Mouse (Mus musculus): Measurements from ENCODE around the gene Med1. TPM values are rescaled to one million over a fixed set of nuclear protein-coding genes. Genes with fewer than 3 reads are reported as not detected.
"Not testable (repeated sequence)": the region's sequence is repeated elsewhere in the genome, so short reads cannot be mapped to it uniquely, and the experiment has no call there.

Med1 gene
- 10 to 100 TPM; 51.1 to 52.4 TPM for total RNA-seq (2021)
- long read RNA-seq, experiment 1, partial matches to known transcripts: 0 of 7 reads
- long read RNA-seq, experiment 1, other reads (novel, unspliced or antisense): 6 of 7 reads
- long read RNA-seq, experiment 2, partial matches to known transcripts: 0 of 6 reads
- long read RNA-seq, experiment 2, other reads (novel, unspliced or antisense): 5 of 6 reads

DNA sequence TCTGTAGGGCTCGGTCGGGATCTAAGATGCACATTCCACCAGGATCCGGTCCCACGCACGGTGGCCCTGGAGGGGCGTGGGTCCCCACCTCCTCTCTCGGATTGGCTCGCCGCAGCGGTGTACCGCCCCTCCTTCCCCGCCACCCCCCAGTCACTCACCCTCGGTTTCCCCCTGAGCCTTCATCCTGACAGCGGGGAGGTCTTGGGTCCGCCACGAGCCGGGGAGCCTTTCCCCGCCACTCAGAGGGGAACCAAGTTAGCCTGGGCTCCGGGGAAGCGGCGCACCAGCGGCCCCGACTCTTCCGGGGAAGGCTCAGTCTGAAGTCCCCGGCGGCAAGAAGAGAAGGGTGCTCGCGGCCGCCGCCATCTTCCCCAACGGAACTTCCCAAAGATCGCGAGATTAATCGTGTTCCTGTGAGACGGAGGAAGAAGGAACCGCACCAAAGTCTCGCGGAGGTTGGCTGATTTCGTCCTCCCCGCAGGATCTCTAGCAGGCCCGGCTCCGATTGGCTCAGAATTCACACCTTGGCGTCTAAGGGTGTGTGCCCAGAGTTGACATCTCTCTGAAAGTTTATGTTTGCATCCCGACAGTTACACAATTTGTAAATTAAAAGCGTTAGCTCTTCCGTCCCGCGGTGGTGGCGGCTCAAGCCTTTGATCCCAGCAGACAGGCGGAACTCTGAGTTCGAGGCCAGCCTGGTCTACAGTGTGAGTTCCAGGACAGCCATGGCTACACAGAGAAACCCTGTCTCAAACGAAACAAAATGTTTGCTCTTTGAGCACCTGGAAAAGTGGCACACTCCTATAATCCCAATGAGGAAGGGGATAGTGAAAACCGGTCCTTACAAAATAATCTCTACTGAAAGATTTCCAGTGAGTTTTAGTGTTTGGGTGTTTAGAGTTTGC is at the start of gene Med1:
Gene Med1 (minus strand): TSS at position 393 of the 905 bp plus-strand sequence.
- DNase-seq (ENCODE audit: low spot score in 2 of 2): peak; percentile 89 to 91

DNA sequence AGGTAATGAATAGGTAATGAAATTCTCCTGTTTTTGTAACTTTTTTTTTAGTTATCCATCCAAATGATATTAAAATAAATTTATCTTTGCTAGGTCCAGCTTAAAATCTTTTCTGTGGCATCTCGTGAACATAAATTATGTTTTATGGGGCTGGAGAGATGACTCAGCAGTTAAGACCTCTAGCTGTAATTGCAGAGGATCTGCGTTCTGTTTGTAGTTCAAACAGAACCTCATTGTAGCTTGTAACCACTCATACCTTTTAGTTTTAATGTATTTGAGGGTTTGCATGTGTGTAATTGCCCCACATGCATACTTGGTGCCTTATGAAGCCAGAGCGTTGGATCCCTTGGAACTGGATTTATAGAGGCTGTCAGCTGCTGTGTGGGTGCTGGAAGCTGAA is 45.9 kb upstream of the Med1 start:
- DNase-seq (ENCODE audit: low spot score in 2 of 2): no peak

DNA sequence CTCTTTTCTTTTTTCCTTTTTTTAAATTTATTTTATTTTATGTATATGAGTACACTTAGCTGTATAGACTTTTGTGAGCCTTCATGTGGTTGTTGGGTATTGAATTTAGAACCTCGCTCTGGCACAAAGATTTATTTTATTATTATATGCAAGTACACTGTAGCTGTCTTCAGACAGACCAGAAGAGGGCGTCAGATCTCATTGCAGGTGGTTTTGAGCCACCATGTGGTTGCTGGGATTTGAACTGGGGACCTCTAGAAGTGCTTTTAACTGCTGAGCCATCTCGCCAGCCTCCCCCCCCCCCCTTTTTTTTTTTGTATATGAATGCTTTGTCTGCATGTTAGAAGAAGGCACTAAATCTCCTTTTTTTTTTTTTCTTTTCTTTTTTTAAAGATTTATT is 45.3 kb upstream of the Med1 start:
- DNase-seq (ENCODE audit: low spot score in 2 of 2): no peak

DNA sequence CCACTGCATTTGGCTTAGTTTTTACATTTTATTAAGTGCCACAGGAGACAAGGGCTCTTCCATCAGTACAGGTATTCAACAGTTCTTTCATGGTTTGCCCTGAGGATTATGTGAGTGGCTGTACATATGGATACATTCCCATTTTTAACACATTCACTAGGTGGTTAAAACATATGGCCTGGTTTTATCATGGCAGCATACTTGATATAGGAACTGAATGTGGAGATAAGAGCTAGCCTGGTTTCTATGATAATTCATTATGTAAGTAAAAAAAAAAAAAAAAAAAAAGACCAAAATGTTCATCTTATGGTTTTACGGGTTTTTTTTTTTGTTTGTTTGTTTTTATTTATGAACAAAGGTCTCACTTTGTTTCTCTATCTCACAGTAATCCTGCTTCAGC is 33.3 kb upstream of the Med1 start:
- DNase-seq (ENCODE audit: low spot score in 2 of 2): no peak

DNA sequence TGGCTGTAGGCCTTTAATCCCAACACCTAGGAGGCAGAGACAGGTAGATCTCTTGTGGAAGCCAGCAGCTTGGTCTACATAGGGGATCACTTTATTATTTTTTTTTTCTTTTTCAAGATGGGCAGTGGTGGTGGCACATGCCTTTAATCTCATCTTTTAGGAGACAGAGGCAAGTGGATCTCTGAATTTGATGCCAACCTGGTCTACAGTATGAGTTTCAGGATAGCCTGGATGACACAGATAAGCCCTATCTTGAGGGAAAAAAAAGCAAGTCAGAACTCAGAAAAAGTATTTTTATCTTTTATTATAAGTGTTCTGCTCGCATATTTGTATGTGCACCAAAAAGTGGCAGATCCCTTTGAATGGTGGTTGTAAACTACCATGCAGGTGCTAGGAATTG is 20.2 kb upstream of the Med1 start:
- no peak for DNase-seq (ENCODE audit: low spot score in 2 of 2)

DNA sequence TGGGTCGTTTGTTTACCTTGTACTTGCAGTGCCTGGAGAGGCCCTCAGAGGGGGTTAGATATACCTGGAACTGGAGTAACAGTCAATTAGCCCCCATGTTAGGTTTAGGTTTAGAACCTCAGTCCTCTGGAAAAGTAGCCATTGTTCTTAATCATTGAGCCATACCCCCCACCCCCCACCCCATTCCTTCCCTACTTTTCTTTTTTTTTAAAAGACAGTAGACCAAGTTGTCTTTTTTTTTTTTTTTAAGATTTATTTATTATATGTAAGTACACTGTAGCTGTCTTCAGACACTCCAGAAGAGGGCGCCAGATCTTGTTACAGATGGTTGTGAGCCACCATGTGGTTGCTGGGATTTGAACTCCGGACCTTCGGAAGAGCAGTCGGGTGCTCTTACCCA is 16.6 kb upstream of the Med1 start:
- not testable (repeated sequence) for DNase-seq (ENCODE audit: low spot score in 2 of 2)

DNA sequence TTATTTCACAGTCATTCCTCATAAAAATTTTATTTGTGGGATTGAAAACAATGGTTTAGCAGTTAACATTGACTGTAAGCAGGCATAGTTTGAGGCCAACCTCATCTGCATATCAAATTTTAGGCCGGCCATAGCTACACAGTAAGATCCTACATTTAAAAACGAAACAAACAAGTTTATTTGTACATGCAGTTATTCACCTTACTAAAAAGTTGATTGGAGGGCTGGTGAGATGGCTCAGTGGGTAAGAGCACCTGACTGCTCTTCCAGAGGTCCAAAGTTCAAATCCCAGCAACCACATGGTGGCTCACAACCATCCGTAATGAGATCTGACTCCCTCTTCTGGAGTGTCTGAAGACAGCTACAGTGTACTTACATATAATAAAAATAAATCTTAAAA is 13.2 kb upstream of the Med1 start:
- DNase-seq (ENCODE audit: low spot score in 2 of 2): not testable (repeated sequence)

DNA sequence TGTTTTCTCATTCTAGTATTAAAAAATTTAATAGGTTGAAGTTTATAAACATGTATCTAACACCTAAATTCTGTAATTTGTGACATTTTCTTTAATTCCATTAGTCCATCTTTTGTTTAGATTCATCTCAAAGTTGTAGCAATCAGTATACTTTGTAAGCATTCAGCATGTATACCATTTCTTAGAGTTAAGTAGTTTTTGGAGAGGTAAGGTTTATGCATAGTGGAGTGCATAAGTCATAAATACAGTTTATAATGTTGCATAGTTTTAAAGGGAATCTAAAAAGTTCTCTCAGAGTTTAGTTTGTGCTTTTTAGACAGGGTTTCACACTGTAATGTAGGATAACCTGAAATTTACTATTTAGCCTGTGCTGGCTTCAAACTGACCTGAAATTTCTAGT is 12.4 kb upstream of the Med1 start:
- DNase-seq (ENCODE audit: low spot score in 2 of 2): no peak

DNA sequence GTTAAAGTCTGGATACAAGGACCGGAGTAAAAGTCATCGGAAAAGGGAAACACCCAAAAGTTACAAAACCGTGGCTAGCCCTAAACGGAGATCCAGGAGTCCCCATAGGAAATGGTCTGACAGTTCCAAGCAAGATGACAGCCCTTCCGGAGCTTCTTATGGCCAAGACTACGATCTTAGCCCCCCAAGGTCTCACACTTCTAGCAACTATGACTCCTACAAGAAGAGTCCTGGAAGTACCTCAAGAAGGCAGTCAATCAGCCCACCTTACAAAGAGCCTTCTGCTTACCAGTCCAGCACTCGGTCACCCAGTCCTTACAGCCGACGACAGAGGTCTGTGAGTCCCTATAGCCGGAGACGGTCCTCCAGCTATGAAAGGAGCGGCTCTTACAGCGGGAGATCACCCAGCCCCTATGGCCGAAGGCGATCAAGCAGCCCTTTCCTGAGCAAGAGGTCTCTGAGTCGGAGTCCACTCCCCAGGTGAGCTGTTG is 10.9 kb upstream of the Med1 start:
- DNase-seq (ENCODE audit: low spot score in 2 of 2): no peak

DNA sequence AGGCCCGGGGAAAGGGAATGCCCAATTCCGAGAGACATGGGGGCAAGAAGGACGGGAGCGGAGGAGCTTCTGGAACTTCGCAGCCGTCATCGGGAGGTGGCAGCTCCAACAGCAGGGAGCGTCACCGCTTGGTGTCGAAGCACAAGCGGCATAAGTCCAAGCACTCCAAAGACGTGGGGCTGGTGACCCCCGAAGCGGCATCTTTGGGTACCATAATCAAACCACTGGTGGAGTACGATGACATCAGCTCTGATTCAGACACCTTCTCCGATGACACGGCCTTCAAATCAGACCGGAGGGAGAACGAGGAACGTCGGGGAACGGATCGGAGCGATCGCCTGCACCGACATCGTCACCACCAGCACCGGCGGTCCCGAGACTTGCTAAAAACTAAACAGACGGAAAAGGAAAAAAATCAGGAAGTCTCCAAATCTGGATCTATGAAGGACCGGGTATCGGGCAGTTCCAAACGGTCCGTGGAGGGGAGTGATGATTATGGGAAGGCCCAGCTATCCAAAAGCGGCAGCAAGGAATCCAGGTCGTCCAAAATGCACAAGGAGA is 10.3 kb upstream of the Med1 start:
- peak; percentile 28 to 54 for DNase-seq (ENCODE audit: low spot score in 2 of 2)

DNA sequence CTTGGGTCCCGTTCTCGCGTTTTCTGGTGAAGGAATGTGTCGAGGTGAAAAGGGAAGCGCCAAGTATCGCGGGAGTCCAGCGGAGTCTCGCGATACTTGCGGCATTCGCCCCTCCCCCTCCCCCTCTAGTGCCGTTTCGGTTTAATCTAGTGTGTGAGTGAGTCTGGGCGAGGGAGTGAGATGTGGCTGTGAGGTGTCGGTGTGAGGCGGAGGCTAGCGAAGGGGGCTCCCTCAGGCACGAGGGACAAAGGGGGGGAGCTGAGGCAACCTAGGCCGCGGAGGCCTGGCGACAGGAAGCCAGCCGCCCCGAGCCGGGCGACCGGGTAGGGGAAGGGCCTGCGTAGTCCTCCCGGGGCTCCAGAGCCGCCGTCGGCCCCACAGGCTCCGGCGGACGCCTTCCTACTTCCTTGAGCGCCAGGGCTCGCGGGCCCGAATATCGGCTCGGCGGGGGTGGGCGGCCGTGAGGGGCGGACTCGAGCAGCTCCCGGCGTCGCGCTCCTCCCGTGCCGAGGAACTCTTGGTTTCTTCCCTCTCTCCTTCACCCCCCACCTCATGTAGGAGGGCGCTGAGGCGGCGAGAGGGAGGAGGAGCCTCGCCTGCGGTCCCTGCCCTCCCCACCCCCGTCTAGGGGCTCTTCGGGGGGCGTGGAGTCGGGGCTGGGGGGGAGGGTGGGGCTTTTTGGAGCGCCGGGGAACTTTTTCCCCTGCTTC is 9.7 kb upstream of the Med1 start, which contains the start of gene Cdk12:
Gene Cdk12 (plus strand): TSS at position 419 of the 710 bp plus-strand sequence.
- DNase-seq (ENCODE audit: low spot score in 2 of 2): peak; percentile 90 to 95

DNA sequence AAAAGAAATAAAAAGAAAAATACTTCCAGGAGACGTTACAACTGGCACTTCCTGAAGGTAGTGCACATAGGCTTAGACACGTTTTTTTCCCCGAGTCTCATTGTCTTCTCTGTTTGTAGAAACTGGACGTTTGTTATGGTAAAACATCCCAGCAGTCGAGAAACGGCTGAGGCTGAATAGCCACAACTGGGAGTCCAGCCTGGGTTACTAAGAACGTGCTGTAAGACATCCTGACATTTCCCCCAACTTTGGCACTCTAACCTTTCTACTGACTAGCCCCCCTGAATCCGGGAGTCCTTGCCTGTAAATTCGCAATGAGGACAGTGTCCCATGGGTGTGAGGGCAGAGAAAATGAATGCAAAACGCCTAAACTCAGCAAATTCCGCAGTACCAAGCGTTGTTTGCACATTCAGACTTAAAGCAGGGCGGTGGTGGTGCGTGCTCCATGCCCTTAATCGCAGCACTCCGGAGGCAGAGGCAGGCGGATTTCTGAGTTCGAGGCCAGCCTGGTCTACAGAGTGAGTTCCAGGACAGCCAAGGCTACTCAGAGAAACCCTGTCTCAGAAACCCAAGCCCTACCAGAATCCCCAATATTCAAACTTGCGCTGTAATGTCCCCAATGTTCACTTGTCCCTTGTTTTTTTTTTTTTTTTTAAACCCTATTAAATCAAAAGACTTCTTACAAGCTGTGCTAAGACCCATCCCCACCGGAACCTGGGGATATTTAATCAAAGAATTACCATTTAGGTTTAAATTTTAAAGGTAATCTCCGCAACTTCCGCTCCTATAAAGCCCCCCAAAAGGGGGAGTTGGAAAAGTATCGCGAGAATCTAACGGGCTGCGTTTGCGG is 8.9 kb upstream of the Med1 start:
- peak in 1 of 2 experiments; percentile 6 for DNase-seq (ENCODE audit: low spot score in 2 of 2)

DNA sequence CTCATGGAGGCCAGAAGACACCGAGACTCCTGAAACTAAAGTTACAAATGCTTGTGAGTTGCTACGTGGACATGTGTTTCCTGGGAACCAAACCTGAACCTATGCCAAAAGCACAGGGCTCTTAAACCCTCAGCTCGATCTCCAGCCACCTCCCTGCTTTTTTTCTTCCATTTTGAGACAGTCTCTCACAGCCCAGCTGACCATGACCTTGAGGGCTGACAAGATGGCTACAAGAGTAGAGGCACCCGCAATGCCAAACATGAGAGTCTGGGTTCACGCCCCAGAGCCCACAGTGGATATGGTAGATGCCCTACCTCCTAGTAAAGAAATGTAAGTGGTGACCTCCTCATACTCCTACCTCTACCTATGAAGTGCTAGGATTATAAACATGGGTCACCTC is 2.3 kb downstream of the Med1 start:
- no peak for DNase-seq (ENCODE audit: low spot score in 2 of 2)

DNA sequence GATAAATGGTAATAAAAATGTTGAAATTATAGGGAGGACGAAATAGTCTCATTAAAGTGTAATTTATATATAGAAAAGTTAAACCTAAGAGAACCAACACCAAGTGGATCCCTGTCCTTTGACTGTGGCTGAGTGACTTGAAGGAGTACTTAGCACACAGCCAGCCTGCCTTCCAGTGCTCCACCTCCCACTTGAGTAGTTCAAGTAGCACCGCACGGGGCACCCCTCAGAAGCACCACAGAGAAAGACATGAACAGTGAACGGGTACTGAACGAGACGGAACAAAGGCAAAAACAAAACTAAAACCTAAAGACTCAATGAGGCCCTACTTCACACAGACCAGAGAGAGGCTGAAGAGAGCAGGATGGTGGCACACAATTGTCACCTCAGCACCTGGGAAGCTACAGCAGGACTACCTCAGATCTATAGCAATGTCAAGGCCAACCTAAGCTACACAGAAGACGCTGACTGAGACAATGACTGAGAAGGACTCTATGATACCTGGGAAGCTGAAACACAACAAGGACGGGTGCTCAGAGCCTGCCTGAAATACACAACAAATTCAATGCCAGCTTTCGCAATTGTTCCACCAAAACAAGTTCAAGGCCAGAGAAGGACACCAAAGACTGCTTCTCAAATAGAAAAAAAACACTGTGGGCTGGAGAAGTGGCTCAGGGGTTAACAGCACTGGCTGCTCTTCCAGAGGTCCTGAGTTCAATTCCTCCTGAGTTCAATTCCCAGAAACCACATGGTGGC is 5.3 kb downstream of the Med1 start:
- DNase-seq (ENCODE audit: low spot score in 2 of 2): no peak

DNA sequence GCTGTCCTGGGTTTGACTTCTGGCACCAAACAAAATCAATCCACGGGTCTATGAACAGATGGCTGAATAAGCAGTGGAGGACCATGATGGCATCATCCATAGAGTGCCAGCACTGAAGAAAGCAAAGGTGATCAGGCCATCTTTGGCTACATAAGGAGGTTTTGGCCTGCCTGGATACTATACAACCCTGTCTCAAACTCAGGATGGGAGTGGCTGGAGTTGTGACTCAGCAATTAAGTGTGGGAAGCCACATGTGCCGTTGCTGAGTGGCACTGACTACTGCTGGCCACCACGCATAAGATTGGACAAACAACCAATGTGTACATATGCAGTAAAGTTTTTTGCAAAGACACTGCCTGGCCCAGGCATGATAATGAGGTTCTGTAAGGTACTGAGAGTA is 10.9 kb downstream of the Med1 start:
- DNase-seq (ENCODE audit: low spot score in 2 of 2): not testable (repeated sequence)

DNA sequence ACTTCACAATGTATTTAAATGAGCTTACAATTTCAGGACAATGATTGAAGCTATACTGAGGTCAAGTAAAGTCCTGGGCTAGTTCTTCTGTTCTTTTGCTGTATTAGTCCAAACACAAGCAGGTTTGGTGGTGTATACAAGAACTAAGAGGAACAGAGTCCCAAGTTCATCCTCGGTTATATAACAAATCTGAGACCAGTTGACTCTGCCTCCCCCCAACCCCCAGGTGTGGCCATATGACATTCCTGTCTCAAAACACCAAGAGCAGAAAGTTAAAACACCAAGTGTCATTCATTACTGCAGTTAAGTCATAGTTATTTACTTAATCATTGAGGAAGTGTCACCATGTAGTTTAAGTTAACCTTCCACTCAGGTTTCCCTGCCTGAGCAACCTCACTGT is 24.7 kb downstream of the Med1 start:
- DNase-seq (ENCODE audit: low spot score in 2 of 2): no peak

DNA sequence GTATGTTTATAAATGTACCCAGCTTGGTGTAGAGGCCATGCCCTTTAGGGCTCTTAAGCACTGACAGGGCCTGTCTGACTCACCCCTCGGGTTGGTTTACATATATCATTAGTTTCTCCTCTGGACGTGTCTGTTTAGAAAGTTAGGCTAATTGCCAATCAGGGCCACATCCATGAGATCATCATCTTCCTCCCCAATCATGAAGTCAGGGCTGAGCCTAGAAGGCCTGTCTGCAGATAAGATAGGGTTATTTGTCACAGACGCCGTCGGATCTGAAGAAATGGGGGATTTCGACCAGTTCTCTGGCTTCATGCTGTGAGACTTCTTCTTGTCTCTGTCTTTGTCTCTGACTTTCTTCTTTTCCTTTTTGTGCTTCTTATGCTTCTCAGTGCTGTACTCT is 38.0 kb downstream of the Med1 start:
- DNase-seq (ENCODE audit: low spot score in 2 of 2): no peak

DNA sequence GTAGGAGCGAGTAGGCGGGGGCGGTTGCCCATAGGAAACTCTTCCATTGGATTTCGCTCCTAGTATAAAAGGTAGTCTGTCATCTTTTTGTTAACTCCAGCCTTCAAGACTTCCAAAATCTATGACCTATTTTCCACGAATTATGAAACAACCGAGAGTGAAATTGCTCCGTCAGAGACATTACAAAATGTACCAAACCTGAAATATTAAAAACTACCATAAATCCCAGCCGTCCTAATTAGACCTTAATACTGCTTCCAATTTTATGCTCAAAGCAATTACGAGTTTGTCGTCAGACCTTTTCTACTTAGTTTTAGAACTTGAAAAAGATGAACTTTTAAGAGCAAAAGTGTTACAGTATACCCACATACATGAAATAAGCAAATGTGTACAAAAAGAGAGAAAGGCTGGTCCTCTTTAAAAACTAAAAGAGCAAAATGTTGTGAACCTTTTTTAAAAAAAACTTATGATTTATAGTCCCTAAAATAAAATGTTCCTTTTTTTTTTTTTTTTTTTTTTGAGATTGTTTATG is 42.4 kb downstream of the Med1 start:
- DNase-seq (ENCODE audit: low spot score in 2 of 2): no peak

DNA sequence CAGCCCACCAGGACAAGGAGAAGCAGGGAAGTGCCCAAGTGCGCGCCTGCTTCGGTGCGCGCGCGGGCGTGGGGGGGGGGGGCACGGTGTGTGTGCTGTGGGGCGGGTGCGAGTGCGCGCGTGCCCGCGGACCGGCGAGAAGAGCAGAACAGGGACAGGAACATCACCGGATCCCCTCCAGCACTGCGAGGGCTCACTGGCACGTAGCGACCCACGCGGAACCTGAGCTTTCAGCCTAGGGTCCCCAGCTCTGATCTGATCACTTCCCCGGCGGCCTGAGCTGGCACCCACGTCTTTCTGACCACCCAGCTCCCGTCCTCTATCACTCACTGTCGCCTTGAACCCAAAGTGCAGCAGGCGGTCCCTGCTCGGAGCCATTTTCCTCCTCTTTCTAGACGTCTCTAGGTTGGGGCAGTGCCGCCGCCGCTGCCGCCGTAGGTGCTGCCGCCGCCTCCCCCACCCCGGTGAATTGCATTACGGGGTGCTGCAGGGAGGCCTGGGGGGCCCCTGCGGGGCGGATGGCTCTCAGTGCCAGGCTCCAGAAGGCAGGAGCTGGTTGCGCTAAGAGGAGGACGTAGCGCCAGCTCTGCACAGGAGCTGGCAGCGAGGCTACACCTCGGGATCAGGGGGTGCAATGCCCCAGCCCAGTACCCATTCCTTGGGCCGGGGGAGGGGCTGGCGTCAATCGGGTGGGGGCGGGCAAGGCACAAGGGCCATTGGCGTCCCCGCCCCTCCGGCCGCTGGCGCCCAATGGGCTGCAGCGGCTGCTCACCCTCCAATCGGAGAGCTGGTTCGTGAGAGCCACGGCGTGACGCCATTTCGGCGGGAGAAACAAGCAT is 43.1 kb downstream of the Med1 start, which contains the start of gene Fbxl20:
Gene Fbxl20 (minus strand): TSS at position 618 of the 839 bp plus-strand sequence.
- DNase-seq (ENCODE audit: low spot score in 2 of 2): peak; percentile 93 to 95

Measured in left cerebral cortex, adult 18-20 months (tissue).